Mouse (Mus musculus) midbrain, embryonic 15.5 days (tissue): ENCODE results near the gene Ndufa9. TPM values are rescaled to one million over a fixed set of nuclear protein-coding genes. Genes with fewer than 3 reads are reported as not detected.

Experiments used
- polyA plus RNA-seq: library from polyadenylated mRNA; unstranded; fragments of >200 nt; fragmentation: Nextera tagmentation; extraction: Ambion mirVana; gene quantifications from 2 replicates; pipeline ENCODE4 v1.2.1, GENCODE M21; 2015

Ndufa9 gene
- polyA plus RNA-seq, 1 experiment from 2014 or later, result 174 TPM

Other genes starting within 250 kb of the Ndufa9 start
- gene Kcna1, start 202.8 kb downstream of the Ndufa9 start, polyA plus RNA-seq, result 1.5 and 1.6 TPM in 2 replicates
- 17.8 and 20.4 TPM in 2 replicates for gene Kcna6, start 108.5 kb downstream of the Ndufa9 start, polyA plus RNA-seq
- gene Akap3, start 4.0 kb upstream of the Ndufa9 start, polyA plus RNA-seq, result 0.10 and 0.26 TPM in 2 replicates
- not detected in 2 replicates for gene Dyrk4, start 72.7 kb upstream of the Ndufa9 start, polyA plus RNA-seq
- gene Rad51ap1, start 90.5 kb upstream of the Ndufa9 start, polyA plus RNA-seq, result 14.2 and 14.6 TPM in 2 replicates
- 29.2 and 30.5 TPM in 2 replicates for gene D6Wsu163e, start 90.8 kb upstream of the Ndufa9 start, polyA plus RNA-seq
- gene Fgf6, start 166.4 kb upstream of the Ndufa9 start, polyA plus RNA-seq, result not detected in 2 replicates
- gene Fgf23, start 223.8 kb upstream of the Ndufa9 start, polyA plus RNA-seq, result 0.27 and 0.33 TPM in 2 replicates